Mouse (Mus musculus) heart, embryonic 11.5 days (tissue): ENCODE data around the gene Cds1. TPM values are rescaled to one million over a fixed set of nuclear protein-coding genes. Genes with fewer than 3 reads are reported as not detected.
"Not testable (repeated sequence)": the region's sequence is repeated elsewhere in the genome, so short reads cannot be mapped to it uniquely, and the experiment has no call there.

Experiments used
- ATAC-seq: fragments of 200-750 bp; cut with Nextera tagmentation; replicated peaks from 2 replicates; pipeline ENCODE4 v1.8.0; 2017; ENCODE audit warnings: moderate library complexity; ENCODE audit not compliant: insufficient number of reproducible peaks, low FRiP score, low TSS enrichment
- H3K27ac ChIP-seq: fragments of 300-500 bp; sonication (generic); 2 replicates; pipeline ENCODE4 v1.5.1; 2014; ENCODE audit warnings: mild to moderate bottlenecking, low read depth, low read length
- H3K27me3 ChIP-seq: fragments of 300-500 bp; sonication (generic); 2 replicates; pipeline ENCODE4 v1.6.1; 2014; ENCODE audit warnings: mild to moderate bottlenecking, low read length, mixed read lengths; ENCODE audit not compliant: control insufficient read depth, insufficient read depth
- H3K36me3 ChIP-seq: fragments of 300-500 bp; sonication (generic); 2 replicates; pipeline ENCODE4 v1.6.1; 2014; ENCODE audit warnings: mild to moderate bottlenecking, low read length, moderate library complexity, mixed read lengths; ENCODE audit not compliant: control insufficient read depth, insufficient read depth
- H3K4me1 ChIP-seq: fragments of 300-500 bp; sonication (generic); 2 replicates; pipeline ENCODE4 v1.6.1; 2014; ENCODE audit warnings: low read length; ENCODE audit not compliant: control insufficient read depth, insufficient read depth
- H3K4me2 ChIP-seq: fragments of 300-500 bp; sonication (generic); 2 replicates; pipeline ENCODE4 v1.6.1; 2014; ENCODE audit warnings: mild to moderate bottlenecking, moderate library complexity
- H3K4me3 ChIP-seq: fragments of 300-500 bp; sonication (generic); 2 replicates; pipeline ENCODE4 v1.5.1; 2014; ENCODE audit warnings: low read depth, low read length
- H3K9ac ChIP-seq: fragments of 300-500 bp; sonication (generic); 2 replicates; pipeline ENCODE4 v1.6.1; 2014; ENCODE audit warnings: mild to moderate bottlenecking, low read depth, low read length, moderate library complexity
- H3K9me3 ChIP-seq: fragments of 300-500 bp; sonication (generic); replicated peaks from 2 replicates; pipeline ENCODE4 v1.6.1; 2016; ENCODE audit warnings: low read length; ENCODE audit not compliant: control insufficient read depth
- WGBS: fragments of 180-500 bp; shearing (Covaris S2); extraction: QIAGEN DNeasy Blood & Tissue Kit; methylation state at CpG from one replicate; pipeline ENCODE4 v1.1.7; 2014; ENCODE audit not compliant: insufficient replicate concordance; 5-methylcytosine and 5-hydroxymethylcytosine counted together
- polyA plus RNA-seq: library from polyadenylated mRNA; unstranded; fragments of >200 nt; fragmentation: Nextera tagmentation; extraction: Ambion mirVana; gene quantifications from 2 replicates; pipeline ENCODE4 v1.2.1, GENCODE M21; 2014

The Cds1 gene
- polyA plus RNA-seq, 1 experiment from 2014 or later, result 0.60 TPM

- H3K36me3 ChIP-seq, result 0 out of 2 replicates have a peak, but pooled peaks cover 3% of the 10 kb centered on the region
- H3K9me3 ChIP-seq, result no peaks in the 10 kb centered on the region
- peaks cover 20% of the 10 kb centered on the region for H3K4me1 ChIP-seq
- peak overlapping the region; percentile 58 for H3K4me2 ChIP-seq
- H3K9ac ChIP-seq, result peak overlapping the region; percentile 34
- peak; percentile 55; the same call in 1 of the 2 replicates for ATAC-seq
- no peaks in the 10 kb centered on the region for H3K27me3 ChIP-seq
- peak overlapping the region; percentile 4; the same call in 1 of the 2 replicates for H3K4me3 ChIP-seq
- no peak overlapping the region for H3K27ac ChIP-seq
- WGBS, result 4% methylated on average over 15 of the region's 15 CpGs
Measured at GRCm38 (mm10) chr5:101826531-101826970, 61.6 kb downstream of the Cds1 start.

GRCm38 (mm10) chr5:101827477-101827876, 62.5 kb downstream of the Cds1 start:
- Histone ChIP-seq H3K36me3 (0 out of 2 replicates have a peak, but pooled peaks cover 3% of the 10 kb centered on the region), H3K9ac (no peak overlapping the region), H3K4me2 (no peak overlapping the region), H3K9me3 (no peaks in the 10 kb centered on the region), H3K4me1 (peaks cover 20% of the 10 kb centered on the region), H3K4me3 (no peak overlapping the region), H3K27me3 (no peaks in the 10 kb centered on the region), H3K27ac (no peak overlapping the region)
- no peak for ATAC-seq
- 29% methylated on average over 12 of the region's 12 CpGs for WGBS

DNA sequence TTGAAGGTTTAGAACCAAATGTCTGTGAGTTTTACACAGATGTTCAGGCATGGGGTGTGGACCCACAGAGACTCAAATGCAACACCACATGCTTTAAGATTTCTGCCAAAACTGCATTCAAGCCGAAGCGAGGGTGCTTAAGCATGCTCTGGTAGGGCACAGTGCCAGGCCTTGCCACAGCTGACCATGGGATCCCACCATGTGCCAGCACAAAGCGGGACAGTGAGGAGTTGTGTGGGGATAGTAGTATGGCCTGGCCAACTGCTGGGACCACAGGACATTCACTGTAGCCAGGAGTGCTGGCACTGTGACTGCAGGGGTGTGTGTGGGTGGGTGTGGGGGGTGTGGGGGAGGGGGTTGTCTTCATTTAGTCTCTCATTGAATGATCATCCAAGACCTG, 64.0 kb downstream of the Cds1 start:
- no peak for ATAC-seq
- H3K4me2 ChIP-seq, result no peak overlapping the region
- H3K4me3 ChIP-seq, result no peak overlapping the region
- 0 out of 2 replicates have a peak, but pooled peaks cover 3% of the 10 kb centered on the region for H3K36me3 ChIP-seq
- H3K9ac ChIP-seq, result no peak overlapping the region
- peaks cover 20% of the 10 kb centered on the region for H3K4me1 ChIP-seq
- WGBS, result 88% methylated on average over 3 of the region's 3 CpGs
- H3K27ac ChIP-seq, result no peak overlapping the region
- no peaks in the 10 kb centered on the region for H3K9me3 ChIP-seq
- H3K27me3 ChIP-seq, result no peaks in the 10 kb centered on the region

- H3K9ac ChIP-seq, result no peak overlapping the region
- H3K27me3 ChIP-seq, result no peaks in the 10 kb centered on the region
- no peaks in the 10 kb centered on the region for H3K9me3 ChIP-seq
- WGBS, result 76% methylated on average over 8 of the region's 8 CpGs
- no peak overlapping the region for H3K27ac ChIP-seq
- no peak overlapping the region for H3K4me2 ChIP-seq
- peaks cover 17% of the 10 kb centered on the region for H3K4me1 ChIP-seq
- no peak for ATAC-seq
- H3K4me3 ChIP-seq, result no peak overlapping the region
- H3K36me3 ChIP-seq, result peaks cover 8% of the 10 kb centered on the region; the same call in 1 of the 2 replicates
Measured at GRCm38 (mm10) chr5:101830180-101830579, 65.2 kb downstream of the Cds1 start.

- ATAC-seq, result no peak
- Histone ChIP-seq H3K9ac (no peak overlapping the region), H3K36me3 (peaks cover 11% of the 10 kb centered on the region), H3K27me3 (no peaks in the 10 kb centered on the region), H3K4me3 (no peak overlapping the region), H3K4me1 (peaks cover 6% of the 10 kb centered on the region; the same call in 1 of the 2 replicates), H3K4me2 (no peak overlapping the region), H3K9me3 (no peaks in the 10 kb centered on the region), H3K27ac (no peak overlapping the region)
- WGBS, result 91% methylated on average over 6 of the region's 6 CpGs
Measured at GRCm38 (mm10) chr5:101832042-101832441, 67.1 kb downstream of the Cds1 start.

GRCm38 (mm10) chr5:101832991-101833390, 68.1 kb downstream of the Cds1 start:
- no peaks in the 10 kb centered on the region for H3K9me3 ChIP-seq
- no peak overlapping the region for H3K9ac ChIP-seq
- H3K4me3 ChIP-seq, result no peak overlapping the region
- H3K27me3 ChIP-seq, result no peaks in the 10 kb centered on the region
- ATAC-seq, result no peak
- peaks cover 13% of the 10 kb centered on the region for H3K36me3 ChIP-seq
- no peak overlapping the region for H3K27ac ChIP-seq
- no peaks in the 10 kb centered on the region for H3K4me1 ChIP-seq
- H3K4me2 ChIP-seq, result no peak overlapping the region
- 89% methylated on average over 5 of the region's 5 CpGs for WGBS

GRCm38 (mm10) chr5:101833875-101834274, 68.9 kb downstream of the Cds1 start:
- Histone ChIP-seq H3K4me2 (no peak overlapping the region), H3K9ac (no peak overlapping the region), H3K4me3 (no peak overlapping the region), H3K36me3 (peaks cover 13% of the 10 kb centered on the region), H3K27ac (no peak overlapping the region), H3K27me3 (no peaks in the 10 kb centered on the region), H3K9me3 (no peaks in the 10 kb centered on the region), H3K4me1 (no peaks in the 10 kb centered on the region)
- ATAC-seq, result no peak
- WGBS, result 68% methylated on average over 8 of the region's 8 CpGs

GRCm38 (mm10) chr5:101836221-101836620, 71.3 kb downstream of the Cds1 start:
- Histone ChIP-seq H3K9me3 (no peaks in the 10 kb centered on the region), H3K4me3 (no peak overlapping the region), H3K27me3 (no peaks in the 10 kb centered on the region), H3K27ac (no peak overlapping the region), H3K4me1 (no peaks in the 10 kb centered on the region), H3K9ac (no peak overlapping the region), H3K36me3 (peaks cover 23% of the 10 kb centered on the region), H3K4me2 (no peak overlapping the region)
- no peak for ATAC-seq
- WGBS, result 88% methylated on average over 11 of the region's 11 CpGs

DNA sequence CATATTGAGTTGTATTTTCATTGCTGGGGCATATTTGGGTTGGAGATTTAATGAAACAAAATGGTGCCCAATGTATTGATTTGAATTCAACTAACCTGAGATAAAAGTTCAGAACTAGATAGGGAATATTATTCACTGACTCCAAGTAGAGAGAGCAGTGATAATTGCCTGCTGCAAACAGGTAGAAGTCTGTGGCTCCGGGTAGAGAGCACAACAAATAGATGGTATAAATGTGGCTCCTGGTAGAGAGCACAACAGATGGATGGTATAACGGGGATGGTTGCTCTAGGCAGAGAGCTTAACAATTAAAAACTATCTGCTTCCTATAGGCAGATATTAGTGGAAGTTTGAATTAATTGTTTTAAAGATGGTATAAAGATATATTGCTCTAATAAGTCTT, 72.7 kb downstream of the Cds1 start:
- peaks cover 30% of the 10 kb centered on the region for H3K36me3 ChIP-seq
- H3K4me2 ChIP-seq, H3K9ac ChIP-seq, H3K27me3 ChIP-seq, H3K27ac ChIP-seq, H3K4me3 ChIP-seq, H3K9me3 ChIP-seq, H3K4me1 ChIP-seq, ATAC-seq: not testable (repeated sequence)
- WGBS, result 92% methylated on average over 2 of the region's 2 CpGs
